Mouse (Mus musculus) frontal cortex, postnatal 10 days (tissue): ENCODE results near the gene Zp1.

Source experiments
- DNase-seq, 2 experiments: peaks; one replicate each; pipeline ENCODE4 v3.0.0; 2022; ENCODE audit warnings: low spot score in 2 of 2, mixed read lengths in 1 of 2

Gene Zp1

GRCm38 (mm10) chr19:10924220-10924619 lies 3.8 kb upstream of the Zp1 start:
- no peak for DNase-seq

GRCm38 (mm10) chr19:10921058-10921457 lies 626 bp upstream of the Zp1 start:
- DNase-seq, result no peak

GRCm38 (mm10) chr19:10918321-10918991 lies 2.0 kb downstream of the Zp1 start:
- DNase-seq, result no peak

- no peak for DNase-seq
Measured at GRCm38 (mm10) chr19:10916506-10916905, 3.9 kb downstream of the Zp1 start.

- DNase-seq, result no peak
Measured at GRCm38 (mm10) chr19:10914870-10915269, 5.6 kb downstream of the Zp1 start.

GRCm38 (mm10) chr19:10914291-10914690 lies 6.1 kb downstream of the Zp1 start:
- DNase-seq, result no peak

GRCm38 (mm10) chr19:10909087-10909721 lies 11.2 kb downstream of the Zp1 start:
- no peak for DNase-seq

GRCm38 (mm10) chr19:10907891-10908290 lies 12.5 kb downstream of the Zp1 start:
- DNase-seq, result peak in 1 of 2 experiments; percentile 56

GRCm38 (mm10) chr19:10905728-10906000 lies 14.8 kb downstream of the Zp1 start:
- no peak for DNase-seq

GRCm38 (mm10) chr19:10904927-10905727 lies 15.3 kb downstream of the Zp1 start:
- peak; percentile 43 to 67 for DNase-seq

GRCm38 (mm10) chr19:10904512-10904911 lies 15.9 kb downstream of the Zp1 start:
- no peak for DNase-seq

GRCm38 (mm10) chr19:10901046-10901445 lies 19.4 kb downstream of the Zp1 start:
- DNase-seq, result no peak

- DNase-seq, result no peak
Measured at GRCm38 (mm10) chr19:10900315-10900714, 20.1 kb downstream of the Zp1 start.

GRCm38 (mm10) chr19:10897491-10897890 lies 22.9 kb downstream of the Zp1 start:
- no peak for DNase-seq

- no peak for DNase-seq
Measured at GRCm38 (mm10) chr19:10896849-10897248, 23.6 kb downstream of the Zp1 start.

- no peak for DNase-seq
Measured at GRCm38 (mm10) chr19:10895708-10896107, 24.7 kb downstream of the Zp1 start.

- peak; percentile 95 to 99 for DNase-seq
Measured at GRCm38 (mm10) chr19:10895016-10895528, 25.4 kb downstream of the Zp1 start, which contains the start of gene Prpf19. Gene Prpf19 (plus strand): TSS chr19:10895231.

GRCm38 (mm10) chr19:10892201-10892600 lies 28.2 kb downstream of the Zp1 start:
- no peak for DNase-seq

- peak; percentile 89 to 93 for DNase-seq
Measured at GRCm38 (mm10) chr19:10881426-10882154, 38.8 kb downstream of the Zp1 start, which contains the start of gene Tmem109. Gene Tmem109 (minus strand): TSS chr19:10882001.

GRCm38 (mm10) chr19:10880975-10881425 lies 39.4 kb downstream of the Zp1 start:
- DNase-seq, result no peak

- DNase-seq, result no peak
Measured at GRCm38 (mm10) chr19:10880085-10880974, 40.1 kb downstream of the Zp1 start.
